Mouse (Mus musculus) forebrain, embryonic 16.5 days (tissue): ENCODE measurements at regions not wholly inside any gene's neighbourhood (a gene's known extent, or its start where the extent isn't known, plus 50 kb on each side); places are given as distances from the start of the nearest gene placed in this dataset.

ENCODE experiments used
- ATAC-seq: fragments of 200-750 bp; cut with Nextera tagmentation; 2 replicates; pipeline ENCODE4 v1.8.0; 2017; ENCODE audit warnings: mild to moderate bottlenecking, moderate library complexity
- H3K27ac ChIP-seq: fragments of 300-500 bp; sonication (generic); 2 replicates; pipeline ENCODE4 v1.5.1; 2014; ENCODE audit warnings: low read length, control low read depth
- H3K27me3 ChIP-seq: fragments of 300-500 bp; sonication (generic); replicated peaks from 2 replicates; pipeline ENCODE4 v1.6.1; 2014; ENCODE audit warnings: low read length; ENCODE audit not compliant: control insufficient read depth, insufficient read depth
- H3K36me3 ChIP-seq: fragments of 300-500 bp; sonication (generic); 2 replicates; pipeline ENCODE4 v1.6.1; 2014; ENCODE audit not compliant: control insufficient read depth, insufficient read depth
- H3K4me1 ChIP-seq: fragments of 300-500 bp; sonication (generic); replicated peaks from 2 replicates; pipeline ENCODE4 v1.6.1; 2014; ENCODE audit warnings: low read length; ENCODE audit not compliant: control insufficient read depth, insufficient read depth
- H3K4me2 ChIP-seq: fragments of 300-500 bp; sonication (generic); 2 replicates; pipeline ENCODE4 v1.6.1; 2014; ENCODE audit warnings: mild to moderate bottlenecking, low read length, control low read depth
- H3K4me3 ChIP-seq: fragments of 300-500 bp; sonication (generic); replicated peaks from 2 replicates; pipeline ENCODE4 v1.5.1; 2014; ENCODE audit warnings: mild to moderate bottlenecking, low read length, control low read depth
- H3K9ac ChIP-seq: fragments of 300-500 bp; sonication (generic); replicated peaks from 2 replicates; pipeline ENCODE4 v1.6.1; 2014; ENCODE audit warnings: low read depth, low read length, control low read depth
- H3K9me3 ChIP-seq: fragments of 300-500 bp; sonication (generic); 2 replicates; pipeline ENCODE4 v1.6.1; 2016; ENCODE audit warnings: low read length; ENCODE audit not compliant: control insufficient read depth
- WGBS: fragments of 180-500 bp; shearing (Covaris S2); extraction: QIAGEN DNeasy Blood & Tissue Kit; methylation state at CpG from one replicate; pipeline ENCODE4 v1.1.7; 2014; 5-methylcytosine and 5-hydroxymethylcytosine counted together

GRCm38 (mm10) chr17:88389668-88390461 lies 50.6 kb upstream of the Foxn2 start:
- Histone ChIP-seq H3K4me2 (no peak overlapping the region), H3K36me3 (no peaks in the 10 kb centered on the region), H3K9ac (no peak overlapping the region), H3K27me3 (no peaks in the 10 kb centered on the region), H3K4me3 (no peak overlapping the region), H3K27ac (no peak overlapping the region), H3K4me1 (peaks cover 3% of the 10 kb centered on the region), H3K9me3 (no peaks in the 10 kb centered on the region)
- 81% methylated on average over 14 of the region's 14 CpGs for WGBS
- no peak for ATAC-seq
